Mouse (Mus musculus) heart, postnatal 0 days (tissue): ENCODE data around the gene 4930590J08Rik. TPM values are rescaled to one million over a fixed set of nuclear protein-coding genes. Genes with fewer than 3 reads are reported as not detected.
"Not testable (repeated sequence)": the region's sequence is repeated elsewhere in the genome, so short reads cannot be mapped to it uniquely, and the experiment has no call there.

Source experiments
- ATAC-seq: fragments of 200-750 bp; cut with Nextera tagmentation; 2 replicates; pipeline ENCODE4 v1.8.0; 2017; ENCODE audit warnings: low read depth, moderate number of reproducible peaks, moderate library complexity; ENCODE audit not compliant: insufficient read depth
- DNase-seq: peaks from one replicate; pipeline ENCODE4 v3.0.0-alpha.2; 2016; ENCODE audit warnings: low spot score
- H3K27ac ChIP-seq: fragments of 300-500 bp; sonication (generic); 2 replicates; pipeline ENCODE4 v1.5.1; 2014; ENCODE audit warnings: low read depth, mild to moderate bottlenecking
- H3K27me3 ChIP-seq: fragments of 300-500 bp; sonication (generic); 2 replicates; pipeline ENCODE4 v1.6.1; 2014; ENCODE audit warnings: low read length, mixed read lengths; ENCODE audit not compliant: control insufficient read depth, insufficient read depth
- H3K36me3 ChIP-seq: fragments of 300-500 bp; sonication (generic); replicated peaks from 2 replicates; pipeline ENCODE4 v1.6.1; 2014; ENCODE audit warnings: low read length, mixed read lengths; ENCODE audit not compliant: control insufficient read depth, insufficient read depth
- H3K4me1 ChIP-seq: fragments of 300-500 bp; sonication (generic); 2 replicates; pipeline ENCODE4 v1.6.1; 2014; ENCODE audit warnings: antibody characterized with exemption; ENCODE audit not compliant: control insufficient read depth, insufficient read depth
- H3K4me2 ChIP-seq: fragments of 300-500 bp; sonication (generic); 2 replicates; pipeline ENCODE4 v1.6.1; 2014; ENCODE audit warnings: low read depth, mild to moderate bottlenecking, low read length, moderate library complexity
- H3K4me3 ChIP-seq: fragments of 300-500 bp; sonication (generic); 2 replicates; pipeline ENCODE4 v1.5.1; 2014; ENCODE audit warnings: low read depth, low read length
- H3K9ac ChIP-seq: fragments of 300-500 bp; sonication (generic); replicated peaks from 2 replicates; pipeline ENCODE4 v1.6.1; 2014; ENCODE audit warnings: low read depth, low read length, mixed read lengths
- H3K9me3 ChIP-seq: fragments of 300-500 bp; sonication (generic); replicated peaks from 2 replicates; pipeline ENCODE4 v1.6.1; 2016; ENCODE audit warnings: low read length; ENCODE audit not compliant: control insufficient read depth
- CTCF ChIP-seq: IDR thresholded peaks from 2 replicates; pipeline ENCODE4 v1.5.1; 2016; ENCODE audit warnings: antibody characterized with exemption, control low read depth, low read depth
- EP300 ChIP-seq: IDR thresholded peaks from 2 replicates; pipeline ENCODE4 v1.6.1; 2016; ENCODE audit warnings: antibody characterized with exemption, low read depth
- WGBS: fragments of 180-500 bp; shearing (Covaris S2); extraction: QIAGEN DNeasy Blood & Tissue Kit; methylation state at CpG from one replicate; pipeline ENCODE4 v1.1.7; 2014; 5-methylcytosine and 5-hydroxymethylcytosine counted together
- polyA plus RNA-seq: library from polyadenylated mRNA; unstranded; fragments of >200 nt; fragmentation: Nextera tagmentation; extraction: Ambion mirVana; gene quantifications from 2 replicates; pipeline ENCODE4 v1.2.1, GENCODE M21; 2015
- total RNA-seq: library from RNA; depleted of rRNA; stranded (reverse); fragments of >200 nt; gene quantifications from 2 replicates; pipeline ENCODE4 v1.2.3, GENCODE M21; 2014; ENCODE audit warnings: low replicate concordance

4930590J08Rik gene
- total and polyA plus RNA-seq, 2 experiments from 2014 or later, result 0.11 to 1.1 TPM

DNA sequence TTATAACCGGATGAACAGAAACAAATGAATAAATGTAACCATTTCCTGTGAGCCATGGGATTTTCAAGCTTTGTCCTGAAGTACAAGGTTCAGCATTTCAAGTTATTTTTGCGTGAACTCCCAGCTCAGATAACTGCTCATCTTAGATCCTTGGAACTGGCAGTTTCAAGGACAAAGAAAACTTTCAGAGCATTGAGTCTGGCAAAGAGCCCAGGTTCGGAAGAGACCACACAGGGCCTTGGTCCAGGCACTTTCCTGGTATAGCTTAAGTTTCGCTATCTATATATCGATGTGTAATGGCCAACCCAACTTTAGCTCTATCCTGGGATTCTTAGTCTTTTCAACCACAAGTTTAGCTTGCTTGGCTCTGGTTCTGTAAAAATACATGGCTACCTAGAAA, 28.6 kb downstream of the 4930590J08Rik start:
- no peak overlapping the region for H3K4me3 ChIP-seq
- TF ChIP-seq EP300, result no peak
- TF ChIP-seq CTCF, result no peak
- H3K9ac ChIP-seq, result no peak overlapping the region
- peaks cover 6% of the 10 kb centered on the region; the same call in 1 of the 2 replicates for H3K4me1 ChIP-seq
- H3K4me2 ChIP-seq, result no peak overlapping the region
- no peaks in the 10 kb centered on the region for H3K9me3 ChIP-seq
- no peaks in the 10 kb centered on the region for H3K36me3 ChIP-seq
- H3K27me3 ChIP-seq, result no peaks in the 10 kb centered on the region
- no peak for ATAC-seq
- no peak overlapping the region for H3K27ac ChIP-seq
- 44% methylated on average over 5 of the region's 5 CpGs for WGBS
- no peak for DNase-seq

DNA sequence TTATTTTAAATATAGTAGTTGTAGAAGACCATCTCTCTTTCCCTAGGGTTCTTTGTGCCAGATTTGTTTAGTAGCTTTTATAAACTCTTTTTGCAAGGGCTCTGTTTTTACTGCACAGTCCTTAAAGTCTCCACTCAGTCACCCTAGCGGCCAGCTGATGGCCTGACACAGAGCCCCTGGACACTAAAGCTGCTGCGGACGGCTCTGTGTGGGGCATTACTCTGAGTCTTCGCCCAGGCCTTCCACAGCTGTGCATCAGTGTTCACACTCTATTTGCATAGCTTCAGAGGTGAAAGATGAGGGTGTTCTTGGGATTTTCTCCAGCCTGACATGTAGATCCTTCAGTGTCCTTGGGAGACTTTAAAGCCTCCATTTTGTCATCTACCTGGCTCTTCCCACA, 35.9 kb downstream of the 4930590J08Rik start:
- TF ChIP-seq CTCF (no peak), EP300 (no peak)
- 62% methylated on average over 4 of the region's 4 CpGs for WGBS
- ATAC-seq (no peak), DNase-seq (no peak)
- no peak overlapping the region for H3K27ac ChIP-seq
- H3K4me1 ChIP-seq, result no peaks in the 10 kb centered on the region
- no peak overlapping the region for H3K9ac ChIP-seq
- H3K27me3 ChIP-seq, result no peaks in the 10 kb centered on the region
- H3K9me3 ChIP-seq, result no peaks in the 10 kb centered on the region
- no peak overlapping the region for H3K4me3 ChIP-seq
- no peaks in the 10 kb centered on the region for H3K36me3 ChIP-seq
- no peak overlapping the region for H3K4me2 ChIP-seq

DNA sequence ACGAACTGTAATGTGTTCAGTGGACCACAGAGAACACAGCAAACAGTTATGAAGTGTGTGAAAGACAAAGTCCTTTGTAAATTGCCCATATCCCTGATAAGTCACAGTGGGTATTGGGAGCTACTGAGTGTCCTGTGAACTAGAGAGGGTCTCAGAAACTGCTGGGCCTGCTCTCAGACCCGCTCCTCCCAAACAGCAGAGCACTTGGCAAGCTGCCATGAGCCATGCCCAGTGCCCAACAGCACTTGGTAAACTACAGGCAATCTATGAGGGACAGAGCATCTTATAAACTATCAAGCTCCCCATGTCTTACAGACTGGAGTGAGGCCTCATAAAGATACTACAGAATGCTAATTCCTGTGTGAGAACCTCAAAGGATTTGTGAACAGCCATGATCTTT, 45.8 kb downstream of the 4930590J08Rik start:
- H3K9me3 ChIP-seq, result no peaks in the 10 kb centered on the region
- no peak for ATAC-seq
- no peaks in the 10 kb centered on the region for H3K27me3 ChIP-seq
- H3K27ac ChIP-seq, result no peak overlapping the region
- no peaks in the 10 kb centered on the region for H3K4me1 ChIP-seq
- DNase-seq, result no peak
- no peaks in the 10 kb centered on the region for H3K36me3 ChIP-seq
- TF ChIP-seq EP300 (no peak), CTCF (no peak)
- no peak overlapping the region for H3K4me3 ChIP-seq
- H3K4me2 ChIP-seq, result no peak overlapping the region
- 68% methylated on average over 2 of the region's 2 CpGs for WGBS
- H3K9ac ChIP-seq, result no peak overlapping the region

DNA sequence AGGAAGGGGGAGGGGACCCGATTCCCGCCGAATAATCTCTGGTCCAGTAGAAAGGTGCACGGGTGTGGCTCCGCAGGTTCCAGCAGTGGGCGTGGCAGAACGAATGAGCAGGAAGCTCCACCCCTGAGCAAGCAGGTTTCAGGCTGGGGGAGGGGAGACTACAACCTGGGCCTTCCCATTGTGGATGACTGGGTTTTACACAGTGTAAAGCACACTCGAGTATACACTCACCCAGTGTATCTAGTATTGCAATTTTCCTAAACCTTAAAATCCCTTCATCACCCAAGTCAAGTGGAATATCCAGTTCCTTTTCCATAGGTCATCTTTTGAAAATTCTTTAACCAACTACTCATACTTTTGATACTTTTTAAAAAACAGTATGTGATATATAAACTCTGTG, 55.4 kb downstream of the 4930590J08Rik start:
- H3K4me1 ChIP-seq, H3K36me3 ChIP-seq, H3K9me3 ChIP-seq, H3K4me3 ChIP-seq, H3K27me3 ChIP-seq, H3K9ac ChIP-seq, H3K27ac ChIP-seq, H3K4me2 ChIP-seq, DNase-seq, ATAC-seq: not testable (repeated sequence)
- WGBS, result 39% methylated on average over 1 of the region's 8 CpGs

DNA sequence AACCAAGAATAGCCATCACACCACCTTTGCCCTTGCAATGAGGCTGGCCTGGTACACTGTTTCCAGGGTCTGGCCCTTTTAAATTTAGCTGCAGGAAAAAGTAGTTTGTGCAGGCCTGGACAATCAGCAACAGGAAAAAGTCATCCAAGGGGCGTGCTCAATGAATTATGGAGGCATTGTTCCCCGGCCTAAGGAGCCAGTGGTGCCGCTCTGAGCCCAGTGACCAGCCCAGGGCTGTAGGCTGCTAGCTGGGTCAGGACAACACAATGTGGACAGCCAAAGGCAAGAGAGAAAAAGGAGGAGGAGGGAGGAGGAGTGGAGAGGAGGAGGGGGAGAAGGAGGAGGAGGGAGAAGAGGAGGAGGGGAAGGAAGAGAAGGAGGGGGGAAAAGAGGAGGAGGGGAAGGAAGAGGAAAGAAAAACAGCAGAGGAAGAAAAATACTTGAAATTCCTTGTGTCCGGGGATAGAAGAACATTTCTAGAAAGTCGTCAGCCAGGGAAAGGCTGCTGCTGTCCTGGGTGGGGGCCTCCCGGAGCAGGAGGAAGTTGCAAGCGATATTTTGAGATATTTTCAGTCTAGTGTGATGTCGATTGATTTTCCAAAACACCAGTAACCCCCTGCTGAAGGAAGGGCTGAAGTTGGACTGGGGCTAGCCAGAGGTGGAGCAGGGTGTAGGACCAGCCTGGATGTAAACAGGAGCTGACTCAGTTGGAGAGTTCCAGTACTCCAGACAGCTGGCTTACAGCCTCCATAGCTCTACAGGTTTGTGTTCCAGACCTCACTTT, 57.6 kb downstream of the 4930590J08Rik start:
- peak overlapping the region; percentile 45 for H3K4me2 ChIP-seq
- TF ChIP-seq CTCF (no peak), EP300 (no peak)
- H3K9ac ChIP-seq, result no peak overlapping the region
- no peaks in the 10 kb centered on the region for H3K4me1 ChIP-seq
- no peaks in the 10 kb centered on the region for H3K36me3 ChIP-seq
- H3K27me3 ChIP-seq, result peaks cover 11% of the 10 kb centered on the region; the same call in 1 of the 2 replicates
- H3K27ac ChIP-seq, result peak overlapping the region; percentile 85
- WGBS, result 24% methylated on average over 8 of the region's 8 CpGs
- peak; percentile 86 for ATAC-seq
- H3K9me3 ChIP-seq, result no peaks in the 10 kb centered on the region
- DNase-seq, result peak; percentile 50
- peak overlapping the region; percentile 4; the same call in 1 of the 2 replicates for H3K4me3 ChIP-seq

DNA sequence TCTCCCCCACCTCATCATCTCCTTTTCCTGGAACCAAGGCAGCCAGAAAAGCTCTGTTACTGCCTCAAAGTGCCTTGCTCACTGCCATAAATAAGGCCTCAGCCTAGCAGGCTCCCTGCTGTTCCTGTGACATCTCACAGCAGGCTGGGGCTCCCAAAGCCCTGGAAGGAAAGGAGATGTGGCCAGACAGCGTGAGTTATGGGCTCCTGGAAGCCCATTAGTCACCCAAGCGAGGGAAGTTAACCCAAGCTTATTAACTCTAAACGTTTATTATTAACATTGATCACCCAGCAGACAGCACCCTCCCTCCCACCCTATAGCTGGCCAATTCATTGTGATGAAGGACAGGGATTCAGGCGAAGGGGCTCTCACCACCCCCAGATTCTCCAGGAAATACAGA, 60.8 kb downstream of the 4930590J08Rik start:
- H3K27me3 ChIP-seq, result peaks cover 10% of the 10 kb centered on the region; the same call in 1 of the 2 replicates
- no peak overlapping the region for H3K27ac ChIP-seq
- DNase-seq (no peak), ATAC-seq (no peak)
- H3K4me1 ChIP-seq, result no peaks in the 10 kb centered on the region
- TF ChIP-seq EP300 (no peak), CTCF (no peak)
- no peaks in the 10 kb centered on the region for H3K9me3 ChIP-seq
- H3K4me3 ChIP-seq, result no peak overlapping the region
- no peak overlapping the region for H3K4me2 ChIP-seq
- H3K36me3 ChIP-seq, result no peaks in the 10 kb centered on the region
- no peak overlapping the region for H3K9ac ChIP-seq
- WGBS, result 31% methylated on average over 4 of the region's 4 CpGs
